Mouse (Mus musculus) limb, embryonic 14.5 days (tissue): ENCODE measurements at regions not wholly inside any gene's neighbourhood (a gene's known extent, or its start where the extent isn't known, plus 50 kb on each side); places are given as distances from the start of the nearest gene placed in this dataset.

Experiments used
- ATAC-seq: fragments of 200-750 bp; cut with Nextera tagmentation; 2 replicates; pipeline ENCODE4 v1.8.0; 2017; ENCODE audit warnings: low read depth, moderate number of reproducible peaks, moderate TSS enrichment; ENCODE audit not compliant: low FRiP score
- DNase-seq: peaks from one replicate; pipeline ENCODE4 v3.0.0-alpha.2; 2015; ENCODE audit warnings: low spot score
- H3K27ac ChIP-seq: fragments of 300-500 bp; sonication (generic); replicated peaks from 2 replicates; pipeline ENCODE4 v1.5.1; 2014; ENCODE audit warnings: low read depth, mild to moderate bottlenecking, low read length, moderate library complexity, mixed read lengths
- H3K27me3 ChIP-seq: fragments of 300-500 bp; sonication (generic); 2 replicates; pipeline ENCODE4 v1.6.1; 2014; ENCODE audit warnings: low read length, mixed read lengths; ENCODE audit not compliant: control insufficient read depth, insufficient read depth
- H3K36me3 ChIP-seq: fragments of 300-500 bp; sonication (generic); 2 replicates; pipeline ENCODE4 v1.6.1; 2014; ENCODE audit warnings: mild to moderate bottlenecking, low read length, moderate library complexity, mixed read lengths; ENCODE audit not compliant: control insufficient read depth, insufficient read depth
- H3K4me1 ChIP-seq: fragments of 300-500 bp; sonication (generic); 2 replicates; pipeline ENCODE4 v1.6.1; 2014; ENCODE audit warnings: antibody characterized with exemption, low read length, mixed read lengths; ENCODE audit not compliant: control insufficient read depth, insufficient read depth
- H3K4me2 ChIP-seq: fragments of 300-500 bp; sonication (generic); replicated peaks from 2 replicates; pipeline ENCODE4 v1.6.1; 2014; ENCODE audit warnings: low read depth, mild to moderate bottlenecking, low read length, moderate library complexity; ENCODE audit not compliant: severe bottlenecking
- H3K4me3 ChIP-seq: fragments of 300-500 bp; sonication (generic); replicated peaks from 2 replicates; pipeline ENCODE4 v1.5.1; 2014; ENCODE audit warnings: low read length
- H3K9ac ChIP-seq: fragments of 300-500 bp; sonication (generic); 2 replicates; pipeline ENCODE4 v1.6.1; 2014; ENCODE audit warnings: mild to moderate bottlenecking, low read depth, low read length, moderate library complexity; ENCODE audit not compliant: severe bottlenecking
- H3K9me3 ChIP-seq: fragments of 300-500 bp; sonication (generic); 2 replicates; pipeline ENCODE4 v1.6.1; 2016; ENCODE audit warnings: low read length; ENCODE audit not compliant: control insufficient read depth
- POLR2A ChIP-seq: fragments of 200-500 bp; IDR thresholded peaks from 2 replicates; pipeline ENCODE4 v1.8.0; 2012; ENCODE audit warnings: inconsistent platforms, mild to moderate bottlenecking, moderate library complexity, borderline replicate concordance; ENCODE audit not compliant: insufficient read depth, insufficient read length; ENCODE audit errors: extremely low read depth
- WGBS: fragments of 180-500 bp; shearing (Covaris S2); extraction: QIAGEN DNeasy Blood & Tissue Kit; methylation state at CpG from one replicate; pipeline ENCODE4 v1.1.7; 2014; 5-methylcytosine and 5-hydroxymethylcytosine counted together

DNA sequence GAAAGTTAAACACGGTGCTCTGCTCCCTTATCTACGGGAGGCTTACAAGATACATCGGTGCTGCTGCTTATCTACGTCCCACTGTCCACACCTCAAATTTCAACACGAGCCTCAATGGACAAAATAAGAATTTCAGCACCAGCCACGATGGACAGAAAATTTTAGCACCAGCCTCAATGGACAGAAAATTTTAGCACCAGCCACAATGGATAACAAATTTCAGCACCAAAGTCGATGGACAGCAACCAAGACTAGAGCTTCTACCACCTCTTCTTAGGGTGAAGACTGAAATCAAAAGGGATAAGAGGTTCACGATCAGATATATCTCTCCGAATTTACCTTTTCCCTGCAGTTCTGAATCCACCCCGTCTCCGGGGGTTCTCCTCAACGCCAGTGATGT is 387.7 kb upstream of the Brinp3 start:
- Histone ChIP-seq H3K9ac (no peak overlapping the region), H3K27ac (no peak overlapping the region), H3K9me3 (no peaks in the 10 kb centered on the region), H3K4me1 (no peaks in the 10 kb centered on the region), H3K27me3 (no peaks in the 10 kb centered on the region), H3K4me2 (no peak overlapping the region), H3K4me3 (no peak overlapping the region), H3K36me3 (no peaks in the 10 kb centered on the region)
- no peak for TF ChIP-seq POLR2A
- DNase-seq, result peak; percentile 79
- ATAC-seq, result no peak
- WGBS, result 84% methylated on average over 12 of the region's 12 CpGs
